Mouse (Mus musculus): Measurements from ENCODE around the gene Spin1. TPM values are rescaled to one million over a fixed set of nuclear protein-coding genes. Genes with fewer than 3 reads are reported as not detected.
"Not testable (repeated sequence)": the region's sequence is repeated elsewhere in the genome, so short reads cannot be mapped to it uniquely, and the experiment has no call there.

The Spin1 gene
- total RNA-seq (2021), result 10 to 100 TPM; 54.1 to 67.6 TPM
- polyA plus RNA-seq (2012; rRNA removed), result 8.2 and 8.5 TPM in 2 replicates
- long read RNA-seq, full-length matches to known transcripts, result 43 of 56 reads
- long read RNA-seq, partial matches to known transcripts, result 1 of 56 reads
- long read RNA-seq, other reads (novel, unspliced or antisense), result 12 of 56 reads

- DNase-seq, result peak; percentile 91
Measured at GRCm38 (mm10) chr13:51100233-51101015, at the start of gene Spin1. Spin1 (plus strand) TSS chr13:51100880.

- no peak for DNase-seq
Measured at GRCm38 (mm10) chr13:51051016-51051415, 49.7 kb upstream of the Spin1 start.

DNA sequence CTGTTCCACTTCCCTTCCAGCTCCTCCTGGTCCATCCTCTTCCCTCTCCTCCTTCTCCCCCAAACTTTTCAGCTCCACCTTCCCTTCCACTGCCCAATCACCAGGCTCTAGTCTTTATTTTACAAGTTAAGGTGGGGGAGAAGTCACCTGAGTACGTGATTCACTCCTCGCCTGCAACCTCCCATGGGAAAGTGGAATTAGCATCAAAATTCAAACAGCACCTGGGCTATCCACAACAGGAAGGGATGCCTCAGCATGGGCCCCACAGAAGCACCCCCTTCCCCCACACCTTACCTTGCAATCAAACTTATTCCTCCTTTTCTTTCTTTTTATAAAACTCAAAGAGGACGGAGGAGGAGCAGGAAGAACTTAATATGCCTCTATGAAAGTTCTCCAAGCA lies 48.3 kb upstream of the Spin1 start:
- DNase-seq, result no peak

DNA sequence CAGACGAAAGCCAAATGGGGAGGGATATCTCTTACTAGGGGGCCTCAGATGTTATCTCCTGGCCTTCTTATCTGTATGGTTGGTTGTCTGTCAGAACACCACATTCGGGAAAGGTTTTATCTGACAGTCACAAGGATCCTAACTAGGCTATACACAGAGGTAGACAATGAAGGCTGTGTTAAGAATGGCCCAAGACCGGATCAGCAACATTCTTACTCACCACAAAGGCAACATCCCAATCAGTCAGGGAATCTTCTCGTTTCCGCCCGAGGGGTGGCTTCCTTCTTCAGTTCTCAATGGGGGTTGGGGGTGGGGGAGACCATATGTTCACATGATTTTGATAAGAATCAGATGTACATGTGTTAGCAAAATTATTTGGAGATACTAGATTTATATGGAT lies 37.7 kb upstream of the Spin1 start:
- DNase-seq, result no peak

GRCm38 (mm10) chr13:51063721-51064120 lies 37.0 kb upstream of the Spin1 start:
- no peak for DNase-seq

DNA sequence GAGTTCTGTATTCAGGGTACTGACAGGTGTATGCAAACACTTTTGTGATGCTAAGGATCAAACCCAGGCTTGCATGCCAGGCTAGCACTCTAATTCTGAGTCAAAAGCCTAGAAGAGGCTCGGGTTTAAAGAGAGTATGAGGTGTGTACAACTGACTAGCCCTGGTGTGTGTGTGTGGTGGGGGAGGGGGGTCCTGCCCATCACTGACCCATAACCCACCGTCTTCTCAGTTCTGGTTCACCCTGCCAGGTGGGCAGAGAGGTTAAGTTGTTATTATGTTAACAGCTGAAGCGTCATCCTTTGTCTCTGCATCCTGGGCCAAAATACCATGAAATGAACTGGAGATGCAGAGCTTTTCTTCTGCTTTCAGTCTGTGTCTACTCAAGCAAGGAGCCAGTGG lies 36.3 kb upstream of the Spin1 start:
- no peak for DNase-seq

DNA sequence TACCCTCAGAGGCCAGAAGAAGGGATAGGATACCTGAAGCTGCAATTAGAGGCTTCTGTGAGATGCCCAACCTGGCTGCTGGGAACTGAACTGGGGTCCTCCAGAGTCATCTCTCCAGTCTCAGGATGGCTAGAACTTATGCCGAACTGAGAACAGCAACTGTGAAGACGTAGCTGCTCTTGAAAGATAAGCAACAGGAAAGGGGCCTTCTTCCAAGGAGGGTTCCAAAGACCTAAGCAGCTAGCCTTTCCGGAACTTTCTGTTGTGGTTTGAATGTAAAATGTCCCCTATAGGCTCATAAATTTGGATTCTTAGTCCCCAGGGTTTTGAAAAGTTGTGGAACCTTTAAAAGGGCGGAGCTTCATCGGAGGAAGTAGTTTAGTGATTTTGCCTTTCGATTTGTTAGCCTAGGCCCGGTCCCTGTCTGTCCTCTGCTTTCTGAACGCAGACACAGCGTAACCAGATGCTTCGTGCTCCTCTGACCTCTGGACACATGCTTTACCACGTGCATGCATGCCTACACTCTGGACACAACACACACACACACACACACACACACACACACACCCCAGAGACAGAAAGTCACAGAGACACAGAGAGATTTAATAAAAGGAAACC lies 29.5 kb upstream of the Spin1 start:
- no peak for DNase-seq

DNA sequence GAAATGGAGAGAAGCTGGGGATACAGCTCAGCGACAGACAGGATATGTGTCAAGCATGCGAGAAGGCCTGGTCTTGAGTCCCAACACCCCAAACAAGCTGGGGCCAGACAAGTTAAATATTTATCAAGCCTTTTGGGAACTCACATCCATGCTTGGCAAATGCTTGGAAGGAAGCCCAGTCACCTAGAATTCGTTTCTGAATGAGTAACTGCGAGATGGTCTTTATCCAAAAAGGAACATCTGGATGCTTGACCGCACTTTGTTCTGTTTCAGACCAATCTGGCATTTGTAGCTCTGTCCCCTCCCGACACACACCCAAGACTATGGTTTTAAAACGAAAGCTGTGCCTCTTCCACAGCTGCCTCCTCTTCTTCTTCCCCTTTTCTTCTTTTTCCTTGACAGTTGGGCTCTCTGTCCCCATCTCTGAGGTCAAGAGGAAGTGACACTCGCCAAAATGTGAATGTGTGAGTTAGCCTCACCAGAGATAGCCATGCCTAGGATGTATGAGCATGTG lies 28.9 kb upstream of the Spin1 start:
- DNase-seq, result no peak

DNA sequence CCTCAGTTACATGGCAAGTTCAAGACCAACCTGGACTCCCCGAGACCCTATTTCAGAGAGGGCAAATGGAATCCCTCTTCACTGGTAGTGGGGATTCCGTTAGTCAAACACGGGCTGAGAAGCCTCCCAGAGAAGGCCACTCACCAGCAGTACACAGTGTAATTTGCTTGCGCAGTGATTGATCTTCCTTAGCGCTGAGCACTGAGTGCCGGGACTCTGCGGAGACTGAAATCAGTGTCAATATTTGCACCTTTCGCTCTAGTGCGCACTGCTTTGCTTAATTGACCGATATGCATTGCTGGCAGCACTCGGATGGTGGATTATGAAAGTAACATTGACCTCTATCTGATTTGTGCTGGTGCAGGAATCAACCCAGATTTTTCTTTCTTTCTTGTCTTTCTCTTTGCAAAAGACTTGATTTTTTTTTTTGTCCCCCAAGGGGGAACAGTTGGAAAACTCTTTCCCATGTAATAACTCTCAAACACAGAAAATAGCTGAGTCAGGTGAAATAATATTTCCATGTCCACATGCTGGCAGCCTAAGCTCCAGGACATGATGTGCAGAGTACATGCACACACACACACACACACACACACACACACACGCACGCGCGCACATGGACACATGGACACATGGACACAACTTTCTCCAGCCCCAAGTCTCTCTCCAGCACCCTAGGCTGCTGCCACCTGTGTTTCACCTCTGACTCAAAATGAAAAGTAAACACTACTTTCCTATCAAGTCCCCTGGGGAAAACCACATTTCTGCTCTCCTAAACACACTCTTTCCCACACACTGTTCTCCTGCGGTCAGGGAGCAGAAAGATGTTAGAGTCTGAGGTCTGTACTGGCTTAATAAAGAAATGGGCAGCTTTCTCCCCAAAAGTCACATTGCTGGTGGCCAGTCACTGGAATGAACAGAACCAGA lies 27.5 kb upstream of the Spin1 start:
- no peak for DNase-seq

- DNase-seq, result peak; percentile 57
Measured at GRCm38 (mm10) chr13:51074081-51074680, 26.5 kb upstream of the Spin1 start.

GRCm38 (mm10) chr13:51076191-51076590 lies 24.5 kb upstream of the Spin1 start:
- not testable (repeated sequence) for DNase-seq

DNA sequence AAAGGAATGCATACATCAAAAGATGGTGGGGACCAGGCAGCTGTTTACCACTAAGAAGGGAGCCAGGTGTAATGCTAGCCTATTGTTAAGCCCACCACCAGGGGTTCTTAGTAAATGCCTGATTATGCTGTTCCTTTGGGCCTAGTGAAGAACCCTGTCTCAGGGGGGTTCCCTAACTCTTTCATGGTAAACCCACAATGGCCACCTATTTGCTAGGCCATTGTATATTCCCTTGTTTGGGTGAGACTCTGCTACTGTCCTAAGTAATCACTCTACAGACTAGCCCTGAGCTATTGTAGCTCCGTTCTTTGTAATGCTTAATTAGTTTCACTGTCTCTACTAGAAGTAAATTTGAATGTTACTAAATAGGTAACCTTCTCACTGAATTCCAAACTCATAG lies 22.1 kb upstream of the Spin1 start:
- not testable (repeated sequence) for DNase-seq

DNA sequence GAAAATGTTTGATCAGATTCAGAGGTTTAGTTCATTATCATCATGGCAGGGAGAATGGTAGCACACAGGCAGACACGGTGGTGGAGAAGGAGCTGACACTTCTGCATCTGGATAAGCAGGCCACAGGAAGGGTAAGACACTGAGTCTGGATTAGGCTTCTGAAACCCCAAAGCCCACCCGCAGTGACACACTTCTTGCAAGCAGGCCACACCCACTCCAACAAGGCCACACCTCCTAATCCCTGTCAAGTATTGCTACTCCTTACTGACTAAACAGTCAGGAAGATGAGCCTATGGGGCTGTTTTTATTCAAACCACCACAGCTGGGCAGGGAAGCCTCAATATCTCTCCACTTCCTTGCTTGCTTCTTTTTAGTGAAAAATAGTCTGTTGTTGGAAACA lies 19.9 kb upstream of the Spin1 start:
- no peak for DNase-seq

- DNase-seq, result no peak
Measured at GRCm38 (mm10) chr13:51084241-51084640, 16.4 kb upstream of the Spin1 start.

DNA sequence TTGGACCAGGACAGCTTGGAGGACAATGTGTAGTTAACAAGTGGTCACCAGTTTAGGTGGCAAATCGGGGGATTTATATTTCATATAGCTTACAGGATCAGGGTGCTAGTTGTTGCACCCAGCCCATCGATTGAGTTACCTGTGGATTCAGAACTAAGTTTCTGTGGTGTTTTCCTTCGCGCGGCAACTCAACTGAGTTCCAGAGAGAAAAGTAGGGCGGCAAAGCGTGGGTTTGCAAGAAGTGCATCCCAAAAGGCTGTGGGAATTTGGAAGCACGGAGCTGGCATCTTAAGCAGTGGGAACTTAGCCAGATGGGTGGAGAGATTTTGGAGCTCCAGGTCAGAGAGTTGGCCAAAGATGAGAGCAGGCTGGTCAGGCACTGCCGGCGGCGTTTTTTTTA lies 14.7 kb upstream of the Spin1 start:
- no peak for DNase-seq

- no peak for DNase-seq
Measured at GRCm38 (mm10) chr13:51087253-51087652, 13.4 kb upstream of the Spin1 start.

DNA sequence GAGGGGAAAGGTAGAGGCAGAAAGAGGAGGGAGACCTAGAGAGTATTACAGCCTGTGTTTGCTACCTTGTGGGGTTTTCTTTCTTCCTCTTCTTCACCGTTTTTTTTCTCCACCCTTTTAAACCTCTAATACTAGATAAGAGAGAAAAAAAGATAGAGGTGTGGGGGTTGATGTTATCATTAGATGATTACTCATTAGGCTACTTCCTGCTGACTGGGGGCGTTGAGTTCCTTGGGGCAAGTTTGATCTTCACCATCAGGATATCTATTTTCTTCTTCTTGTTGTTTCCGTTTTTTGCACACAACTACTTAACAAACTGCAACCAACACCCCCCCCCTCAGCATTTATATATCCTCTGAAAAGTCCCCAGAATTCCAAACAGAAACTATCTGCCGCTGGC lies 12.5 kb upstream of the Spin1 start:
- no peak for DNase-seq

- DNase-seq, result no peak
Measured at GRCm38 (mm10) chr13:51089058-51089457, 11.6 kb upstream of the Spin1 start.

- DNase-seq, result no peak
Measured at GRCm38 (mm10) chr13:51090105-51090661, 10.5 kb upstream of the Spin1 start.

- no peak for DNase-seq
Measured at GRCm38 (mm10) chr13:51093430-51093829, 7.2 kb upstream of the Spin1 start.
